Mouse (Mus musculus): ENCODE measurements around the gene Lipc. TPM values are rescaled to one million over a fixed set of nuclear protein-coding genes. Genes with fewer than 3 reads are reported as not detected.

The Lipc gene
- total and polyA plus RNA-seq, 2 experiments, result 210 to 384 TPM

GRCm38 (mm10) chr9:70842300-70842941 is 109.6 kb downstream of the Lipc start:
- Histone ChIP-seq H3K4me1 (ENCODE audit: control insufficient read depth, insufficient read depth, low read length) (peaks cover 29% of the 10 kb centered on the region), H3K4me3 (ENCODE audit: insufficient read depth, low read depth, low read length) (no peak overlapping the region), H3K36me3 (ENCODE audit: control insufficient read depth, insufficient read depth, low read length) (no peaks in the 10 kb centered on the region), H3K27ac (replicated peaks; ENCODE audit: insufficient read depth, low read depth, low read length) (peak overlapping the region; percentile 62), H3K9ac (ENCODE audit: low read depth, low read length) (no peak overlapping the region), H3K79me2 (ENCODE audit: control insufficient read depth, insufficient read depth, low read length) (peaks cover 5% of the 10 kb centered on the region; the same call in 1 of the 2 replicates), H3K27me3 (ENCODE audit: control insufficient read depth, insufficient read depth, low read length) (no peaks in the 10 kb centered on the region)
- DNase-seq (ENCODE audit: extremely low read depth, low read depth, low spot score), result peak; percentile 38
- TF ChIP-seq POLR2A (IDR thresholded peaks at IDR 0.05; ENCODE audit: extremely low read depth, insufficient read depth, low read length), result no peak
- no peak for TF ChIP-seq CTCF (IDR thresholded peaks at IDR 0.05; ENCODE audit: low read depth, low read length)
- 48% methylated on average over 4 of the region's 6 CpGs for WGBS

GRCm38 (mm10) chr9:70841426-70842215 is 110.4 kb downstream of the Lipc start:
- 64% methylated on average over 8 of the region's 8 CpGs for WGBS
- DNase-seq (ENCODE audit: extremely low read depth, low read depth, low spot score), result peak; percentile 28
- Histone ChIP-seq H3K79me2 (ENCODE audit: control insufficient read depth, insufficient read depth, low read length) (peaks cover 3% of the 10 kb centered on the region; the same call in 1 of the 2 replicates), H3K27ac (replicated peaks; ENCODE audit: insufficient read depth, low read depth, low read length) (peak overlapping the region; percentile 38), H3K36me3 (ENCODE audit: control insufficient read depth, insufficient read depth, low read length) (no peaks in the 10 kb centered on the region), H3K27me3 (ENCODE audit: control insufficient read depth, insufficient read depth, low read length) (no peaks in the 10 kb centered on the region), H3K4me1 (ENCODE audit: control insufficient read depth, insufficient read depth, low read length) (peaks cover 28% of the 10 kb centered on the region), H3K9ac (ENCODE audit: low read depth, low read length) (no peak overlapping the region), H3K4me3 (ENCODE audit: insufficient read depth, low read depth, low read length) (no peak overlapping the region)
- no peak for TF ChIP-seq CTCF (IDR thresholded peaks at IDR 0.05; ENCODE audit: low read depth, low read length)
- TF ChIP-seq POLR2A (IDR thresholded peaks at IDR 0.05; ENCODE audit: extremely low read depth, insufficient read depth, low read length), result no peak

- TF ChIP-seq CTCF (IDR thresholded peaks at IDR 0.05; ENCODE audit: low read depth, low read length) (no peak), POLR2A (IDR thresholded peaks at IDR 0.05; ENCODE audit: extremely low read depth, insufficient read depth, low read length) (no peak)
- DNase-seq (ENCODE audit: extremely low read depth, low read depth, low spot score), result peak; percentile 69
- Histone ChIP-seq H3K4me3 (ENCODE audit: insufficient read depth, low read depth, low read length) (no peak overlapping the region), H3K79me2 (ENCODE audit: control insufficient read depth, insufficient read depth, low read length) (peaks cover 3% of the 10 kb centered on the region; the same call in 1 of the 2 replicates), H3K36me3 (ENCODE audit: control insufficient read depth, insufficient read depth, low read length) (no peaks in the 10 kb centered on the region), H3K9ac (ENCODE audit: low read depth, low read length) (no peak overlapping the region), H3K27ac (replicated peaks; ENCODE audit: insufficient read depth, low read depth, low read length) (peak overlapping the region; percentile 38), H3K27me3 (ENCODE audit: control insufficient read depth, insufficient read depth, low read length) (no peaks in the 10 kb centered on the region), H3K4me1 (ENCODE audit: control insufficient read depth, insufficient read depth, low read length) (peaks cover 28% of the 10 kb centered on the region)
- 2% methylated on average over 6 of the region's 6 CpGs for WGBS
These were observed 111.1 kb downstream of the Lipc start for GRCm38 (mm10) chr9:70840861-70841341.

- H3K4me3 ChIP-seq (ENCODE audit: insufficient read depth, low read depth, low read length), result no peak overlapping the region
- H3K27me3 ChIP-seq (ENCODE audit: control insufficient read depth, insufficient read depth, low read length), result no peaks in the 10 kb centered on the region
- peaks cover 42% of the 10 kb centered on the region for H3K4me1 ChIP-seq (ENCODE audit: control insufficient read depth, insufficient read depth, low read length)
- H3K9ac ChIP-seq (ENCODE audit: low read depth, low read length), result no peak overlapping the region
- no peaks in the 10 kb centered on the region for H3K36me3 ChIP-seq (ENCODE audit: control insufficient read depth, insufficient read depth, low read length)
- peaks cover 6% of the 10 kb centered on the region; the same call in 1 of the 2 replicates for H3K79me2 ChIP-seq (ENCODE audit: control insufficient read depth, insufficient read depth, low read length)
- peak overlapping the region; percentile 48 for H3K27ac ChIP-seq (replicated peaks; ENCODE audit: insufficient read depth, low read depth, low read length)
- peak; percentile 47 for DNase-seq (ENCODE audit: extremely low read depth, low read depth, low spot score)
- TF ChIP-seq CTCF (IDR thresholded peaks at IDR 0.05; ENCODE audit: low read depth, low read length) (no peak), POLR2A (IDR thresholded peaks at IDR 0.05; ENCODE audit: extremely low read depth, insufficient read depth, low read length) (no peak)
- WGBS, result 69% methylated on average over 10 of the region's 10 CpGs
These were observed 113.7 kb downstream of the Lipc start for GRCm38 (mm10) chr9:70838132-70838911.

GRCm38 (mm10) chr9:70834730-70835154 is 117.3 kb downstream of the Lipc start:
- no peaks in the 10 kb centered on the region for H3K27me3 ChIP-seq (ENCODE audit: control insufficient read depth, insufficient read depth, low read length)
- peak; percentile 93 for DNase-seq (ENCODE audit: extremely low read depth, low read depth, low spot score)
- no peak overlapping the region for H3K4me3 ChIP-seq (ENCODE audit: insufficient read depth, low read depth, low read length)
- peaks cover 6% of the 10 kb centered on the region; the same call in 1 of the 2 replicates for H3K79me2 ChIP-seq (ENCODE audit: control insufficient read depth, insufficient read depth, low read length)
- H3K4me1 ChIP-seq (ENCODE audit: control insufficient read depth, insufficient read depth, low read length), result peaks cover 21% of the 10 kb centered on the region
- peak overlapping the region; percentile 85 for H3K27ac ChIP-seq (replicated peaks; ENCODE audit: insufficient read depth, low read depth, low read length)
- WGBS, result 3% methylated on average over 4 of the region's 4 CpGs
- no peak for TF ChIP-seq CTCF (IDR thresholded peaks at IDR 0.05; ENCODE audit: low read depth, low read length)
- TF ChIP-seq POLR2A (IDR thresholded peaks at IDR 0.05; ENCODE audit: extremely low read depth, insufficient read depth, low read length), result no peak
- H3K9ac ChIP-seq (ENCODE audit: low read depth, low read length), result 0 out of 2 replicates have a peak overlapping the region, but pooled peaks have one; percentile 30
- no peaks in the 10 kb centered on the region for H3K36me3 ChIP-seq (ENCODE audit: control insufficient read depth, insufficient read depth, low read length)
